Mouse (Mus musculus): Measurements from ENCODE around the gene Gm17949. TPM values are rescaled to one million over a fixed set of nuclear protein-coding genes. Genes with fewer than 3 reads are reported as not detected.

Gm17949 gene
- polyA plus RNA-seq, 1 experiment from 2014 or later = 0.38 TPM

GRCm38 (mm10) chr17:56989467-56990114, 21.7 kb upstream of the Gm17949 start:
- WGBS = 3% methylated on average over 25 of the region's 25 CpGs
- H3K4me2 ChIP-seq (ENCODE audit: low read length) = peak overlapping the region; percentile 89
- no peaks in the 10 kb centered on the region for H3K27me3 ChIP-seq (ENCODE audit: insufficient read depth, low read length)
- H3K27ac ChIP-seq = peak overlapping the region; percentile 67; the same call in 1 of the 2 replicates
- no peak for TF ChIP-seq CTCF (IDR thresholded peaks at IDR 0.05; ENCODE audit: low read depth)
- DNase-seq (ENCODE audit: low spot score) (peak; percentile 96), ATAC-seq (replicated peaks; ENCODE audit: low FRiP score, low read depth) (peak; percentile 88)
- H3K4me1 ChIP-seq (replicated peaks; ENCODE audit: insufficient read depth, low read length) = peaks cover 6% of the 10 kb centered on the region; the same call in 1 of the 2 replicates
- peaks cover 18% of the 10 kb centered on the region for H3K36me3 ChIP-seq (ENCODE audit: insufficient read depth, low read length)
- peak overlapping the region; percentile 62 for H3K4me3 ChIP-seq (replicated peaks; ENCODE audit: low read depth, low read length)
- H3K9me3 ChIP-seq (replicated peaks; ENCODE audit: low read length) = no peaks in the 10 kb centered on the region
- peak overlapping the region; percentile 66 for H3K9ac ChIP-seq (ENCODE audit: low read depth, low read length)

DNA sequence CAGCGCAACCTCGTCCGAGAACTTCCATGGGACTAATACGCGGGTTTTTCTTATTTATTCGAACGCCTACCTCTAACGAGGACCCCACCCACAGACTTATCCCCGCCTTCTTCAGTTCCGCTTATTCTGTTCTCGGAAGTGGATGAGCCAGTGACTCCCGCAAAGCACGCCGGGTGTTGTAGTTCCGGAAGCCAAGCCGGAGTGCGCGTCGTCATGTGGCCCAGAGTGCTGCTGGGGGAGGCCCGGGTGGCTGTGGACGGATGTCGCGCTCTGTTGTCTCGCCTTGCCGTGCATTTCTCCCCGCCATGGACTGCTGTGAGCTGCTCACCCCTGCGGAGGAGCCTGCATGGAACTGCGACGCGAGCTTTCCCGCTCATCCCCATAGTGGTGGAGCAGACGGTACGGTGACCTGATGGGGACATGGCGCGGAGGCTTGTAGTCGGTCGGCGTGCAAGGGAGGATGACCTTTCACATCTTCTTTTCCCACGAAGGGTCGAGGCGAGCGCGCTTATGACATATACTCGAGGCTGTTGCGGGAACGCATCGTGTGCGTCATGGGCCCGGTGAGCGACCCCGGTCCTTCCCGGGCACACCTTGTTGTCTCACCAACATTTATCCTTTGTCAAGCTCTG, 21.0 kb upstream of the Gm17949 start, which contains the start of gene Clpp:
Gene Clpp (plus strand): TSS at position 191 of the 632 bp plus-strand sequence.
- Histone ChIP-seq H3K4me1 (replicated peaks; ENCODE audit: insufficient read depth, low read length) (peaks cover 6% of the 10 kb centered on the region; the same call in 1 of the 2 replicates), H3K4me3 (replicated peaks; ENCODE audit: low read depth, low read length) (peak within 1 kb of the TSS; percentile 62), H3K9ac (ENCODE audit: low read depth, low read length) (peak within 1 kb of the TSS; percentile 66), H3K4me2 (ENCODE audit: low read length) (peak within 1 kb of the TSS; percentile 89), H3K36me3 (ENCODE audit: insufficient read depth, low read length) (peaks cover 18% of the 10 kb centered on the region), H3K27me3 (ENCODE audit: insufficient read depth, low read length) (no peaks in the 10 kb centered on the region), H3K27ac (peak within 1 kb of the TSS; percentile 67; the same call in 1 of the 2 replicates), H3K9me3 (replicated peaks; ENCODE audit: low read length) (no peaks in the 10 kb centered on the region)
- under 1% methylated on average over 52 of the region's 52 CpGs for WGBS
- TF ChIP-seq CTCF (IDR thresholded peaks at IDR 0.05; ENCODE audit: low read depth) = no peak
- ATAC-seq (replicated peaks; ENCODE audit: low FRiP score, low read depth) (peak; percentile 96), DNase-seq (ENCODE audit: low spot score) (peak; percentile 98)

- Histone ChIP-seq H3K27me3 (ENCODE audit: insufficient read depth, low read length) (no peaks in the 10 kb centered on the region), H3K4me2 (ENCODE audit: low read length) (peak overlapping the region; percentile 89), H3K9ac (ENCODE audit: low read depth, low read length) (peak overlapping the region; percentile 66; the same call in 1 of the 2 replicates), H3K27ac (no peak overlapping the region), H3K9me3 (replicated peaks; ENCODE audit: low read length) (no peaks in the 10 kb centered on the region), H3K4me1 (replicated peaks; ENCODE audit: insufficient read depth, low read length) (peaks cover 6% of the 10 kb centered on the region; the same call in 1 of the 2 replicates), H3K4me3 (replicated peaks; ENCODE audit: low read depth, low read length) (peak overlapping the region; percentile 62), H3K36me3 (ENCODE audit: insufficient read depth, low read length) (peaks cover 25% of the 10 kb centered on the region)
- DNase-seq (ENCODE audit: low spot score) (no peak), ATAC-seq (replicated peaks; ENCODE audit: low FRiP score, low read depth) (no peak)
- TF ChIP-seq CTCF (IDR thresholded peaks at IDR 0.05; ENCODE audit: low read depth) = no peak
- WGBS = 82% methylated on average over 2 of the region's 2 CpGs
These were observed 20.3 kb upstream of the Gm17949 start for GRCm38 (mm10) chr17:56990966-56991365.

DNA sequence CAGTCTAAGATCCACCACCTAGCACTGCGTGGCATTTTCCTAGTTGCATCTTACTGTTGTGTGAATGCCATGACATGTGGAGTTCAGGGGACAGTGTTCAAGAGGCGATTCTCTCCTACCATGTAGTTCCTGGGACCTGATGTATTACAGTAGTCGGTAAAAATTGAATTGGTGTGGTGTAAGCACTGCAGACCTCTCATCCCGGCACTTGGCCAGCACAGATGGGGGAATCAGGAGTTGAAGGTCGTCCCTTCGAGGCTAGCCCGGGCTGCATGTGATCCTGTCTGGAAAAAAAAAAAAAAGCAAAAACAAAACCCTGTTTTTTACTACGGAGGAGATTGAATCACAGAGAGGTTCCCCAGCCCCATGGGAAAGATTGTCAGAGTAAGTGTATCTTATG, 16.2 kb upstream of the Gm17949 start:
- Histone ChIP-seq H3K9me3 (replicated peaks; ENCODE audit: low read length) (no peaks in the 10 kb centered on the region), H3K4me2 (ENCODE audit: low read length) (no peak overlapping the region), H3K4me1 (replicated peaks; ENCODE audit: insufficient read depth, low read length) (peaks cover 14% of the 10 kb centered on the region), H3K27ac (no peak overlapping the region), H3K27me3 (ENCODE audit: insufficient read depth, low read length) (no peaks in the 10 kb centered on the region), H3K9ac (ENCODE audit: low read depth, low read length) (no peak overlapping the region), H3K36me3 (ENCODE audit: insufficient read depth, low read length) (peaks cover 28% of the 10 kb centered on the region), H3K4me3 (replicated peaks; ENCODE audit: low read depth, low read length) (no peak overlapping the region)
- TF ChIP-seq CTCF (IDR thresholded peaks at IDR 0.05; ENCODE audit: low read depth) = no peak
- DNase-seq (ENCODE audit: low spot score) = no peak
- WGBS = 90% methylated on average over 8 of the region's 8 CpGs
- no peak for ATAC-seq (replicated peaks; ENCODE audit: low FRiP score, low read depth)

GRCm38 (mm10) chr17:56996506-56996905, 14.8 kb upstream of the Gm17949 start:
- H3K9me3 ChIP-seq (replicated peaks; ENCODE audit: low read length) = no peaks in the 10 kb centered on the region
- ATAC-seq (replicated peaks; ENCODE audit: low FRiP score, low read depth) (no peak), DNase-seq (ENCODE audit: low spot score) (no peak)
- WGBS = 73% methylated on average over 2 of the region's 2 CpGs
- H3K27ac ChIP-seq = no peak overlapping the region
- H3K9ac ChIP-seq (ENCODE audit: low read depth, low read length) = no peak overlapping the region
- 0 out of 2 replicates have a peak overlapping the region, but pooled peaks have one; percentile 75 for H3K4me2 ChIP-seq (ENCODE audit: low read length)
- H3K27me3 ChIP-seq (ENCODE audit: insufficient read depth, low read length) = no peaks in the 10 kb centered on the region
- peaks cover 8% of the 10 kb centered on the region; the same call in 1 of the 2 replicates for H3K4me1 ChIP-seq (replicated peaks; ENCODE audit: insufficient read depth, low read length)
- H3K36me3 ChIP-seq (ENCODE audit: insufficient read depth, low read length) = peaks cover 28% of the 10 kb centered on the region
- H3K4me3 ChIP-seq (replicated peaks; ENCODE audit: low read depth, low read length) = no peak overlapping the region
- no peak for TF ChIP-seq CTCF (IDR thresholded peaks at IDR 0.05; ENCODE audit: low read depth)

GRCm38 (mm10) chr17:56997029-56997667, 14.1 kb upstream of the Gm17949 start, which contains the start of gene Alkbh7:
Gene Alkbh7, plus strand, starts transcription at chr17:56997339.
- Histone ChIP-seq H3K9ac (ENCODE audit: low read depth, low read length) (peak within 1 kb of the TSS; percentile 72), H3K4me1 (replicated peaks; ENCODE audit: insufficient read depth, low read length) (peaks cover 8% of the 10 kb centered on the region; the same call in 1 of the 2 replicates), H3K27me3 (ENCODE audit: insufficient read depth, low read length) (no peaks in the 10 kb centered on the region), H3K4me2 (ENCODE audit: low read length) (peak within 1 kb of the TSS; percentile 75), H3K9me3 (replicated peaks; ENCODE audit: low read length) (no peaks in the 10 kb centered on the region), H3K27ac (peak within 1 kb of the TSS; percentile 84), H3K36me3 (ENCODE audit: insufficient read depth, low read length) (peaks cover 28% of the 10 kb centered on the region), H3K4me3 (replicated peaks; ENCODE audit: low read depth, low read length) (peak within 1 kb of the TSS; percentile 83)
- ATAC-seq (replicated peaks; ENCODE audit: low FRiP score, low read depth) (peak; percentile 99), DNase-seq (ENCODE audit: low spot score) (peak; percentile 100)
- TF ChIP-seq CTCF (IDR thresholded peaks at IDR 0.05; ENCODE audit: low read depth) = peak; percentile 89
- under 1% methylated on average over 38 of the region's 38 CpGs for WGBS
